Mouse (Mus musculus) liver, embryonic 11.5 days (tissue): ENCODE measurements at regions not wholly inside any gene's neighbourhood (a gene's known extent, or its start where the extent isn't known, plus 50 kb on each side); places are given as distances from the start of the nearest gene placed in this dataset.

Source experiments
- ATAC-seq: fragments of 200-750 bp; cut with Nextera tagmentation; replicated peaks from 2 replicates; pipeline ENCODE4 v1.8.0; 2017; ENCODE audit warnings: moderate number of reproducible peaks, mild to moderate bottlenecking, moderate TSS enrichment, moderate library complexity; ENCODE audit not compliant: low FRiP score
- DNase-seq: peaks from one replicate; pipeline ENCODE4 v3.0.0-alpha.2; 2017; ENCODE audit warnings: low spot score
- H3K27ac ChIP-seq: fragments of 300-500 bp; sonication (generic); 2 replicates; pipeline ENCODE4 v1.5.1; 2014; ENCODE audit warnings: mild to moderate bottlenecking, low read depth, low read length, control low read depth
- H3K27me3 ChIP-seq: fragments of 300-500 bp; sonication (generic); replicated peaks from 2 replicates; pipeline ENCODE4 v1.6.1; 2014; ENCODE audit warnings: low read length, mixed read lengths; ENCODE audit not compliant: control insufficient read depth, insufficient read depth
- H3K36me3 ChIP-seq: fragments of 300-500 bp; sonication (generic); 2 replicates; pipeline ENCODE4 v1.6.1; 2014; ENCODE audit warnings: mild to moderate bottlenecking, low read length, moderate library complexity, mixed read lengths; ENCODE audit not compliant: control insufficient read depth, insufficient read depth
- H3K4me1 ChIP-seq: fragments of 300-500 bp; sonication (generic); replicated peaks from 2 replicates; pipeline ENCODE4 v1.6.1; 2014; ENCODE audit warnings: low read length, mixed read lengths; ENCODE audit not compliant: control insufficient read depth, insufficient read depth
- H3K4me2 ChIP-seq: fragments of 300-500 bp; sonication (generic); 2 replicates; pipeline ENCODE4 v1.6.1; 2014; ENCODE audit warnings: mild to moderate bottlenecking, control low read depth, moderate library complexity
- H3K4me3 ChIP-seq: fragments of 300-500 bp; sonication (generic); 2 replicates; pipeline ENCODE4 v1.5.1; 2014; ENCODE audit warnings: low read depth, low read length, control low read depth
- H3K9ac ChIP-seq: fragments of 300-500 bp; sonication (generic); 2 replicates; pipeline ENCODE4 v1.6.1; 2014; ENCODE audit warnings: low read depth, low read length, control low read depth
- H3K9me3 ChIP-seq: fragments of 300-500 bp; sonication (generic); 2 replicates; pipeline ENCODE4 v1.6.1; 2016; ENCODE audit warnings: low read length, inconsistent platforms, mixed read lengths; ENCODE audit not compliant: control insufficient read depth
- WGBS: fragments of 180-500 bp; shearing (Covaris S2); extraction: QIAGEN DNeasy Blood & Tissue Kit; methylation state at CpG from one replicate; pipeline ENCODE4 v1.1.7; 2014; 5-methylcytosine and 5-hydroxymethylcytosine counted together

DNA sequence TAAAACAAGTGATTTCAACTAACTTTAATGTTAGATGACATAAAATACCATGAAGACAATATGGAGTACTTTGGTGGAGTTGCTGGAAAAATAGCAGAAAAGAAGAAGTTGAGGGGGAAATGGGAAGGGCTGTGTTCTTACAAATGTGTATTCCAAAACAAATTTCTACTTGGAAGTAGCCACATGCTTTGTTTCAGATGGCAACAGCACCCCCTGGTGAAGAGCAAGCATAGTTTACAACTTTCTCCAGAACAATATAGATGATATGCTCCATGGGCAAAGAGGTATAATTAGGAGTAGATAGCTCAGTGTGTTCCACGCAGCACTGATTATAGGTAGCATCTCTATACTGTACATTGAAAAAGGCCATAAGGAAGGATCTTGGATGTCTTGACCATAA is 302.6 kb upstream of the Hsf2 start:
- Histone ChIP-seq H3K4me3 (no peak overlapping the region), H3K4me2 (no peak overlapping the region), H3K27ac (no peak overlapping the region), H3K9me3 (no peaks in the 10 kb centered on the region), H3K9ac (no peak overlapping the region), H3K36me3 (no peaks in the 10 kb centered on the region), H3K27me3 (no peaks in the 10 kb centered on the region), H3K4me1 (no peaks in the 10 kb centered on the region)
- no peak for ATAC-seq
- WGBS: 72% methylated on average over 1 of the region's 1 CpGs
- no peak for DNase-seq

DNA sequence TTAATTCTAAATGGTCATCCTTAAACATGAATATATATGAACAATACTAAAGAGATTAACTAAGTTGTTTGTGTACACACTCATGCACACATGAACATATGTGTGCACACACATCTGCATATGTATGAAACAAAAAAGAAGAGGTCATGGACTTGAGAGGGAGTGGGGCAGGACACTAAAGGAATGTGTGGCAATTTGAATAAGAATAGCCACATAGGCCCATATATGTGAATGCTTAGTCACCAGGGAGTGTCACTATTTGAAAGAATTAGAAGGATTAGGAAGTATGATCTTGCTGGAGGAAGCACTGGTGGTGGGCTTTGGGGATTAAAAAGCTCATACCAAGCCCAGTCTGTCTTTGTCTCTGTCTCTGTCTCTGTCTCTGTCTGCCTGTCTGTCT is 275.5 kb upstream of the Hsf2 start:
- no peak overlapping the region for H3K27ac ChIP-seq
- DNase-seq (no peak), ATAC-seq (no peak)
- no peak overlapping the region for H3K4me2 ChIP-seq
- no peaks in the 10 kb centered on the region for H3K36me3 ChIP-seq
- no peaks in the 10 kb centered on the region for H3K4me1 ChIP-seq
- H3K27me3 ChIP-seq: no peaks in the 10 kb centered on the region
- H3K4me3 ChIP-seq: no peak overlapping the region
- no peak overlapping the region for H3K9ac ChIP-seq
- H3K9me3 ChIP-seq: no peaks in the 10 kb centered on the region

DNA sequence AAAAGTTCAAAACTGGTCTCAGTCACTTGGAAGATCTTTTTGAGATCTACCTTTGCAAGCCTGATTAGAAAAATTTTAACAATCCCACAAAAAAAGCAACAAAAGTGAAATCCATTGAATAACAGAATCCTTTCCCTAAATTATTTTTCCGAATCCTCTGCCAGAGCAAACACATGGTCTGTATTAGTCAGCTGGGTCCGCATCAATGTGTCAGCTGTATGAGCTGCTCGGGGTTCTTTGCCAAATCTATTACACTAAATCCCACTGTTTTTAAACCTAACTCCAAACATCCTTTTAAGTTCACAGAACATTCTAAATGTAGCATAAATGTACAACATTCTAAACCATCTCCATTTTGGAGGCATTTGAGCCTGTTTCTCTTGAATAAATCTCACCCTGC is 255.1 kb upstream of the Hsf2 start:
- no peak for DNase-seq
- no peak for ATAC-seq

DNA sequence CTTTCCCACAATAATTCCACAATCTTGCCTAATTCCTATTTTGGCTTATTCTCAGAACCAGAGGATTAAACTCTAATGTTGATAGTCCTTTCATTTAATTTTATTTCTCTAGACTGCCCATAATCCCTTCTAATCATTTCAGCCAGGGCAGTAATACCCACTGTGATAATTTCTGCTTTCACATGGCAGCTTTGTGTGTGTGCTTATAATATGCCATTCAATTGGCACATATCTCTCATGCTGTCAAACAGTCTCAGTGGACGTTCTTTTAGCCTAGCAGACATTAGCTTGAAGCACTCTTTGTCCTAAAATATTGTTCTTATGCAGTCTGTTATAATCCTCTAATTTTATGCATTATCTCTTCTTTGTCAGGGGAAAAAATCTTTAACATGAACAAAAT is 205.0 kb upstream of the Hsf2 start:
- ATAC-seq: no peak
- Histone ChIP-seq H3K9ac (no peak overlapping the region), H3K4me2 (no peak overlapping the region), H3K4me1 (no peaks in the 10 kb centered on the region), H3K36me3 (no peaks in the 10 kb centered on the region), H3K9me3 (no peaks in the 10 kb centered on the region), H3K27ac (no peak overlapping the region), H3K4me3 (no peak overlapping the region), H3K27me3 (no peaks in the 10 kb centered on the region)
- no peak for DNase-seq
- 46% methylated on average over 1 of the region's 1 CpGs for WGBS

More for the DNA sequence above, 255.1 kb upstream of the Hsf2 start:
- WGBS: 74% methylated on average over 3 of the region's 3 CpGs
- Histone ChIP-seq H3K4me3 (no peak overlapping the region), H3K4me1 (no peaks in the 10 kb centered on the region), H3K9ac (no peak overlapping the region), H3K9me3 (no peaks in the 10 kb centered on the region), H3K27ac (no peak overlapping the region), H3K36me3 (no peaks in the 10 kb centered on the region), H3K27me3 (no peaks in the 10 kb centered on the region), H3K4me2 (no peak overlapping the region)

DNA sequence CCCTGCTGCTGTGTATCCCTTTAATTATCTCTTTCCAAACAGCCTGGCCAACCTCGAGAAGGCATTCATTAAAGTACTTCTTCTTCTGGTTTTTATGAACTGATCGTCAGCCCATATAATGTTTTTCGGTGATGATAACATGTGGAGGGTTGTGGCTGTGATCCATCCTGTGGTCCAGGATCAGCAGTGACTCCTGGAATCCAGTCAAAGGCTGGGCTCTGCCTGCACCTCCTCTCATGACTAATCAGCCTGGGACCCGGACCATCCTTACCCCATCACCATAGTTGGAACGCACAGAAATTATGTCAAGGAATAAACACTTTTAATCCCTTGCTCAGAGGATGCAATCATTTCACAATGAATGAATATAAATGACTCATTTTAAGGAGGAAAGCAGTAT is 203.3 kb upstream of the Hsf2 start:
- no peak for DNase-seq

DNA sequence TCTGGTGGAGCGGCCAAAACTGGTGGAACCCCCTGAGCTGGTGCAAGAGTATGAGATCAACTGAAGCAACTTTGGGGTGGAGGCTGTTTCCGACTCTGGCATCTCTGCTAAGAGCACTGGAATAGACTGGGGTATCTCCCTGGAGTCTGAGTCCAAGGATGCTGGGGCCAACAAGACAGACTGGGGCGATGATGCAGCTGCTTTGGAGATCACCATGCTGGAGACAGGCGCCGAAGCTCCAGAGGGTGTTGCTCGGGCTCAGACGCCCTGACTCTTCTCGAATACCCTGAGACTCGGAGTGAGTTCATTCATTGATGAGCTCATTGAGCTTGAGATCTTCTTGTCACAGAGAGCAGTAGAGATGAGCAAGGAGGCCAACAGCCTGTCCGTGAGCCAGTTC is 194.6 kb upstream of the Hsf2 start:
- Histone ChIP-seq H3K9ac (no peak overlapping the region), H3K4me1 (no peaks in the 10 kb centered on the region), H3K27ac (no peak overlapping the region), H3K4me3 (no peak overlapping the region), H3K36me3 (no peaks in the 10 kb centered on the region), H3K4me2 (no peak overlapping the region), H3K9me3 (no peaks in the 10 kb centered on the region), H3K27me3 (no peaks in the 10 kb centered on the region)
- ATAC-seq (no peak), DNase-seq (no peak)
- WGBS: 85% methylated on average over 10 of the region's 10 CpGs

More for the DNA sequence above, 203.3 kb upstream of the Hsf2 start:
- Histone ChIP-seq H3K4me2 (no peak overlapping the region), H3K9ac (no peak overlapping the region), H3K36me3 (no peaks in the 10 kb centered on the region), H3K27me3 (no peaks in the 10 kb centered on the region), H3K27ac (no peak overlapping the region), H3K4me1 (no peaks in the 10 kb centered on the region), H3K9me3 (no peaks in the 10 kb centered on the region), H3K4me3 (no peak overlapping the region)
- WGBS: 78% methylated on average over 5 of the region's 5 CpGs
- ATAC-seq: no peak

DNA sequence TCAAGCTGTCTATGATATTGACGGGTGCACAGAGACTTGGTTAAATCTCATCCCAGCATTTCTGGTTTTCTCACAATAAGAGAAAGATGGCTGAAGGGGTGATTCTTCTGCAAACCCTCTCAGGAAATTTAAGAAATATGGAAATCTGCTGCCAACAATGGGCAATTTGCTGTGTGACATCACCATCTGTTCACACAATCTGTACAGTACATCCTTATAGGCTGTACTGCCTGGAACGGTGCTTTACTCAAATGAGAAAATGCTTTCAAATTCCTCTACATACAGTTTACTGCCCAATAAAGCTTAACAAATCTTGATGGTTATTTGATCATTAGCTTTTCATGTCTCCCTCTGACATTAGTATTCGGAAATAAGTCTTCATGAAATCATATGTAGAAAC is 172.4 kb upstream of the Hsf2 start:
- no peak for DNase-seq
- no peaks in the 10 kb centered on the region for H3K27me3 ChIP-seq
- H3K9ac ChIP-seq: no peak overlapping the region
- no peak overlapping the region for H3K27ac ChIP-seq
- H3K4me1 ChIP-seq: no peaks in the 10 kb centered on the region
- no peak overlapping the region for H3K4me2 ChIP-seq
- 80% methylated on average over 3 of the region's 3 CpGs for WGBS
- H3K36me3 ChIP-seq: no peaks in the 10 kb centered on the region
- H3K9me3 ChIP-seq: no peaks in the 10 kb centered on the region
- ATAC-seq: no peak
- H3K4me3 ChIP-seq: no peak overlapping the region

DNA sequence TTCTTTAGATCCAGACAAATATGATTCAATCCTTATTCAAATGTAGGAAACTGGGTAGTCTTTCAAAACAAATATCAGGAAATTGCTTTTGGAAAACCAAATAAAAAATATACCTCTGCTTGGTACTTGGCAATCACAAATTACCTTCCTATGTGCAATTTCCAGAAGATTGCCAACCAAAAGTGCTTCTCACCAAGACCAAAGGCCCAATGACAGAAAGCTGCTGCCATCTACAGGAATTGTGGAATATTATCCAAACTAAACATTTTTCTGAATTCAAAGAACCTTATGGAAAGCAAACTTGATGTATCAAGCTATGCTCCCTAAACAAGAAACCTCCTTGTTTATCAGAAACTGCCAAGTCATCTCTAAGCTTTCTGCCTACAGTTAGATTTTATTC is 169.1 kb upstream of the Hsf2 start:
- H3K9me3 ChIP-seq: no peaks in the 10 kb centered on the region
- ATAC-seq: no peak

DNA sequence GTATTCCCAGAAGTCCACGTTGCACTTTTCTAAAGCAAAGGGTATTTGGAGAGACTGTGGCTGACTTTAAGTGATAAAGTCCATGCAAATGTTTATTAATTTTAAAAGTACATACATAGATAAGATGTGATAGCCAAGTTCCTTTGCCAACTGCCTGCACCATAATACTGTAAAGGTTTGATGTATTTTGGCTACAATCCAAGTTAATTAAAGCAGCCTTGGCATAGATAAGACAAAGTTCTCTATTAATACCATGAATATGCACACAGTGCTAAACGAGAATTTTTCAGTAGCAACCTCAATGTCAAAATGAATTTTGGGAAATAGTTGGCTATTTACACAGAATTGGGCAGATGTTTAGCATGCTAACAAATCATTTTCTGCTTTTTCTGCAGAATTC is 167.0 kb upstream of the Hsf2 start:
- no peak overlapping the region for H3K4me3 ChIP-seq
- no peak overlapping the region for H3K27ac ChIP-seq
- H3K36me3 ChIP-seq: no peaks in the 10 kb centered on the region
- H3K27me3 ChIP-seq: no peaks in the 10 kb centered on the region
- no peak for DNase-seq
- H3K4me2 ChIP-seq: no peak overlapping the region
- 45% methylated on average over 2 of the region's 2 CpGs for WGBS
- H3K9ac ChIP-seq: no peak overlapping the region
- no peaks in the 10 kb centered on the region for H3K9me3 ChIP-seq
- no peak for ATAC-seq
- no peaks in the 10 kb centered on the region for H3K4me1 ChIP-seq

More for the DNA sequence above, 169.1 kb upstream of the Hsf2 start:
- no peaks in the 10 kb centered on the region for H3K36me3 ChIP-seq
- H3K27me3 ChIP-seq: no peaks in the 10 kb centered on the region
- no peak overlapping the region for H3K4me2 ChIP-seq
- no peak overlapping the region for H3K9ac ChIP-seq
- H3K4me3 ChIP-seq: no peak overlapping the region
- H3K4me1 ChIP-seq: no peaks in the 10 kb centered on the region
- DNase-seq: no peak
- H3K27ac ChIP-seq: no peak overlapping the region
